Mouse (Mus musculus): ENCODE results near the gene Fbxo47. TPM values are rescaled to one million over a fixed set of nuclear protein-coding genes. Genes with fewer than 3 reads are reported as not detected.

Fbxo47 gene
- polyA plus RNA-seq, 1 experiment from 2014 or later = 0.65 TPM

- peaks cover 29% of the 10 kb centered on the region; the same call in 1 of the 2 replicates for H3K36me3 ChIP-seq
- H3K4me1 ChIP-seq (replicated peaks) = peaks cover 75% of the 10 kb centered on the region
- ATAC-seq = no peak
- 43% methylated on average over 9 of the region's 9 CpGs for WGBS
- peak overlapping the region; percentile 65 for H3K27ac ChIP-seq
- no peaks in the 10 kb centered on the region for H3K9me3 ChIP-seq
- no peak overlapping the region for H3K4me3 ChIP-seq (replicated peaks)
- H3K4me2 ChIP-seq (replicated peaks) = 0 out of 2 replicates have a peak overlapping the region, but pooled peaks have one; percentile 2
- 0 out of 2 replicates have a peak overlapping the region, but pooled peaks have one; percentile 0 for H3K9ac ChIP-seq
- H3K27me3 ChIP-seq (replicated peaks) = no peaks in the 10 kb centered on the region
Measured at GRCm38 (mm10) chr11:97816916-97817315, 67.0 kb downstream of the Fbxo47 start.

- ATAC-seq = no peak
- Histone ChIP-seq H3K4me3 (replicated peaks) (no peak overlapping the region), H3K4me2 (replicated peaks) (no peak overlapping the region; the same call in 1 of the 2 replicates), H3K36me3 (peaks cover 26% of the 10 kb centered on the region; the same call in 1 of the 2 replicates), H3K9ac (no peak overlapping the region), H3K27ac (0 out of 2 replicates have a peak overlapping the region, but pooled peaks have one; percentile 65), H3K9me3 (no peaks in the 10 kb centered on the region), H3K27me3 (replicated peaks) (no peaks in the 10 kb centered on the region), H3K4me1 (replicated peaks) (peaks cover 77% of the 10 kb centered on the region)
- 77% methylated on average over 5 of the region's 5 CpGs for WGBS
Measured at GRCm38 (mm10) chr11:97816176-97816575, 67.8 kb downstream of the Fbxo47 start.

GRCm38 (mm10) chr11:97815736-97816135 lies 68.2 kb downstream of the Fbxo47 start:
- H3K27ac ChIP-seq = 0 out of 2 replicates have a peak overlapping the region, but pooled peaks have one; percentile 65
- no peaks in the 10 kb centered on the region for H3K9me3 ChIP-seq
- no peak overlapping the region for H3K4me2 ChIP-seq (replicated peaks)
- no peak overlapping the region for H3K9ac ChIP-seq
- peaks cover 76% of the 10 kb centered on the region for H3K4me1 ChIP-seq (replicated peaks)
- WGBS = 77% methylated on average over 11 of the region's 11 CpGs
- ATAC-seq = no peak
- H3K4me3 ChIP-seq (replicated peaks) = no peak overlapping the region
- H3K36me3 ChIP-seq = peaks cover 24% of the 10 kb centered on the region; the same call in 1 of the 2 replicates
- no peaks in the 10 kb centered on the region for H3K27me3 ChIP-seq (replicated peaks)

GRCm38 (mm10) chr11:97813746-97814515 lies 70.0 kb downstream of the Fbxo47 start:
- Histone ChIP-seq H3K4me3 (replicated peaks) (no peak overlapping the region), H3K27ac (peak overlapping the region; percentile 89), H3K9me3 (no peaks in the 10 kb centered on the region), H3K27me3 (replicated peaks) (no peaks in the 10 kb centered on the region), H3K36me3 (peaks cover 24% of the 10 kb centered on the region; the same call in 1 of the 2 replicates), H3K9ac (no peak overlapping the region), H3K4me2 (replicated peaks) (no peak overlapping the region), H3K4me1 (replicated peaks) (peaks cover 88% of the 10 kb centered on the region)
- WGBS = 72% methylated on average over 17 of the region's 17 CpGs
- no peak for ATAC-seq

- peak overlapping the region; percentile 89 for H3K27ac ChIP-seq
- peak overlapping the region; percentile 36 for H3K4me2 ChIP-seq (replicated peaks)
- peaks cover 28% of the 10 kb centered on the region; the same call in 1 of the 2 replicates for H3K36me3 ChIP-seq
- no peaks in the 10 kb centered on the region for H3K9me3 ChIP-seq
- peaks cover 88% of the 10 kb centered on the region for H3K4me1 ChIP-seq (replicated peaks)
- H3K4me3 ChIP-seq (replicated peaks) = no peak overlapping the region
- WGBS = 39% methylated on average over 7 of the region's 7 CpGs
- peak; percentile 39 for ATAC-seq
- no peak overlapping the region for H3K9ac ChIP-seq
- H3K27me3 ChIP-seq (replicated peaks) = no peaks in the 10 kb centered on the region
Measured at GRCm38 (mm10) chr11:97813085-97813484, 70.9 kb downstream of the Fbxo47 start.

GRCm38 (mm10) chr11:97812491-97812921 lies 71.4 kb downstream of the Fbxo47 start:
- Histone ChIP-seq H3K9ac (0 out of 2 replicates have a peak overlapping the region, but pooled peaks have one; percentile 21), H3K4me2 (replicated peaks) (peak overlapping the region; percentile 36)
- peak; percentile 5 for ATAC-seq

GRCm38 (mm10) chr11:97811569-97812362 lies 72.2 kb downstream of the Fbxo47 start:
- Histone ChIP-seq H3K4me2 (replicated peaks) (peak overlapping the region; percentile 47), H3K27me3 (replicated peaks) (no peaks in the 10 kb centered on the region), H3K27ac (peak overlapping the region; percentile 89), H3K9ac (peak overlapping the region; percentile 34; the same call in 1 of the 2 replicates), H3K9me3 (no peaks in the 10 kb centered on the region), H3K36me3 (peaks cover 31% of the 10 kb centered on the region), H3K4me3 (replicated peaks) (0 out of 2 replicates have a peak overlapping the region, but pooled peaks have one; percentile 0), H3K4me1 (replicated peaks) (peaks cover 88% of the 10 kb centered on the region)
- WGBS = 32% methylated on average over 12 of the region's 13 CpGs
- ATAC-seq = peak; percentile 78

More at GRCm38 (mm10) chr11:97812491-97812921, 71.4 kb downstream of the Fbxo47 start:
- H3K4me1 ChIP-seq (replicated peaks) = peaks cover 89% of the 10 kb centered on the region
- H3K4me3 ChIP-seq (replicated peaks) = 0 out of 2 replicates have a peak overlapping the region, but pooled peaks have one; percentile 2
- peaks cover 29% of the 10 kb centered on the region for H3K36me3 ChIP-seq
- whole genome bisulfite sequencing = 31% methylated on average over 3 of the region's 3 CpGs
- no peaks in the 10 kb centered on the region for H3K27me3 ChIP-seq (replicated peaks)
- H3K27ac ChIP-seq = peak overlapping the region; percentile 89
- no peaks in the 10 kb centered on the region for H3K9me3 ChIP-seq

GRCm38 (mm10) chr11:97810970-97811369 lies 73.0 kb downstream of the Fbxo47 start:
- H3K27ac ChIP-seq = peak overlapping the region; percentile 89; the same call in 1 of the 2 replicates
- peaks cover 88% of the 10 kb centered on the region for H3K4me1 ChIP-seq (replicated peaks)
- no peak overlapping the region for H3K4me3 ChIP-seq (replicated peaks)
- H3K9ac ChIP-seq = no peak overlapping the region
- no peak for ATAC-seq
- peaks cover 26% of the 10 kb centered on the region for H3K36me3 ChIP-seq
- H3K9me3 ChIP-seq = no peaks in the 10 kb centered on the region
- WGBS = 40% methylated on average over 3 of the region's 3 CpGs
- no peaks in the 10 kb centered on the region for H3K27me3 ChIP-seq (replicated peaks)
- H3K4me2 ChIP-seq (replicated peaks) = peak overlapping the region; percentile 47

- H3K27me3 ChIP-seq (replicated peaks) = no peaks in the 10 kb centered on the region
- H3K36me3 ChIP-seq = peaks cover 20% of the 10 kb centered on the region
- no peak for ATAC-seq
- 55% methylated on average over 7 of the region's 7 CpGs for WGBS
- H3K4me2 ChIP-seq (replicated peaks) = peak overlapping the region; percentile 17; the same call in 1 of the 2 replicates
- no peak overlapping the region for H3K9ac ChIP-seq
- H3K27ac ChIP-seq = peak overlapping the region; percentile 64
- peaks cover 88% of the 10 kb centered on the region for H3K4me1 ChIP-seq (replicated peaks)
- no peak overlapping the region for H3K4me3 ChIP-seq (replicated peaks)
- H3K9me3 ChIP-seq = no peaks in the 10 kb centered on the region
Measured at GRCm38 (mm10) chr11:97810356-97810755, 73.6 kb downstream of the Fbxo47 start.

GRCm38 (mm10) chr11:97809235-97810121 lies 74.5 kb downstream of the Fbxo47 start:
- Histone ChIP-seq H3K4me1 (replicated peaks) (peaks cover 93% of the 10 kb centered on the region), H3K4me2 (replicated peaks) (peak overlapping the region; percentile 16; the same call in 1 of the 2 replicates), H3K27ac (peak overlapping the region; percentile 71), H3K4me3 (replicated peaks) (no peak overlapping the region), H3K36me3 (peaks cover 17% of the 10 kb centered on the region; the same call in 1 of the 2 replicates), H3K27me3 (replicated peaks) (no peaks in the 10 kb centered on the region), H3K9me3 (no peaks in the 10 kb centered on the region), H3K9ac (no peak overlapping the region)
- WGBS = 53% methylated on average over 7 of the region's 7 CpGs
- no peak for ATAC-seq

- peaks cover 95% of the 10 kb centered on the region for H3K4me1 ChIP-seq (replicated peaks)
- no peaks in the 10 kb centered on the region for H3K27me3 ChIP-seq (replicated peaks)
- H3K4me3 ChIP-seq (replicated peaks) = no peak overlapping the region
- H3K9ac ChIP-seq = no peak overlapping the region
- WGBS = 26% methylated on average over 5 of the region's 5 CpGs
- H3K9me3 ChIP-seq = no peaks in the 10 kb centered on the region
- no peak for ATAC-seq
- peak overlapping the region; percentile 71 for H3K27ac ChIP-seq
- peaks cover 13% of the 10 kb centered on the region; the same call in 1 of the 2 replicates for H3K36me3 ChIP-seq
- peak overlapping the region; percentile 16; the same call in 1 of the 2 replicates for H3K4me2 ChIP-seq (replicated peaks)
Measured at GRCm38 (mm10) chr11:97808621-97809234, 75.2 kb downstream of the Fbxo47 start.
